Mouse (Mus musculus): ENCODE results near the gene Tmprss5.

Tmprss5 gene

DNA sequence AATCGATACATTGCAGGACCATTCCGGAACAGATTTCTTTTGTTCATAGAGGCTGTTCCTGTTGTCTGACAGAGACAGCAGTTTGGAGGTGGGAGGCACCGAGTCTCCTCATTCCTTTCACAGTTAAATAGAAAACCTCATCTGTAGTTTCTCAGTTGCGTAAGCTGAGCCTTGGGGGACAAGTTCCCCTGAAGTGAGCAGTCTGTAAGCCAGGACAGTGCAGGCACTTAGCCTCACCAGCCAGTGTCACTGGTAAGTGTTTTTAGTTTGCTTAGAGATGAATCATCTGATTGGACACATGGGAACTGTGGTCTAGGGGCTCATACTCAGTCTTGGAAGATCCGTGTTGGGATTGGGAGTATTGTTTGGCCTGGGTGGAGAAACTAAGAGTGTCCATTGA is at the start of gene Tmprss5:
Tmprss5 (plus strand) TSS at position 154 of the 400 bp plus-strand sequence.
- DNase-seq (ENCODE audit: extremely low read depth, low read depth, low spot score), result no peak

DNA sequence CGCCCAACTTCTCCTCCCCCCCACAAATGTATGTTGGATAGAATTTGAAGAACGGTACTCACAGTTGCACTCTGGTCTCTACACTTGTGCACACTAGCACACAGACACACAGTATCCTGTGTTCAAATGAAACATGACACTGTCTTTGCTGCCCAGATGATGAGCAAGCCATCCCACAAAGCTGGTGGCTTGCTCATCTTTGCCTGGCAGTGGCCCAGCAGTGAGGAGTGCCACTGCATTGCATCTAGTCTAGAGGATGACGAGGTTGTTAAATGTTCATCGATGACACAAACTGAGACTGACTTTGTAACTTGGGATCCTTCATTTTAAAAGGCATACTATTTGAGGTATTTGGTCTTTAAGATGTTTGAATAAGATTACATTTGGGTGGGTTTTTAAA is 46.3 kb upstream of the Tmprss5 start:
- no peak for DNase-seq (ENCODE audit: extremely low read depth, low read depth, low spot score)

DNA sequence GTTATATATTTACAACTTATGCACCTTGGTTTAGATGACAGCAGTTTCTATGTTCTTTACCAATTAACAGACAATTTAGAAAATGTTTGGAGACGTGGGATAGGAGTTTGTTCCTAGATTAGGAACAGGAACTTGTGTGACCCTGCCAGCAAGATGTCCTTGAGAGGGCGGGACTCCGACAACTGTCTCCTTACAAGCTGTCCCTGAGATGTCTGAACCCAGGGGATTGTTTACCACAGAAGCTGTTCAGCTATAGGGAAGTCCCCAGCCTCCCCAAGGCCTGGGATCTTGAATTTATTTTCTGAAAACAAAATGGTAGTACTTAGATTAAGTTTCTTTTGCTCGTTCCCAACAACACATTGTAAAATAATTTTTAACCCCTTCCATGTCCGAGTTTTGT is 30.2 kb upstream of the Tmprss5 start:
- DNase-seq (ENCODE audit: extremely low read depth, low read depth, low spot score), result no peak

DNA sequence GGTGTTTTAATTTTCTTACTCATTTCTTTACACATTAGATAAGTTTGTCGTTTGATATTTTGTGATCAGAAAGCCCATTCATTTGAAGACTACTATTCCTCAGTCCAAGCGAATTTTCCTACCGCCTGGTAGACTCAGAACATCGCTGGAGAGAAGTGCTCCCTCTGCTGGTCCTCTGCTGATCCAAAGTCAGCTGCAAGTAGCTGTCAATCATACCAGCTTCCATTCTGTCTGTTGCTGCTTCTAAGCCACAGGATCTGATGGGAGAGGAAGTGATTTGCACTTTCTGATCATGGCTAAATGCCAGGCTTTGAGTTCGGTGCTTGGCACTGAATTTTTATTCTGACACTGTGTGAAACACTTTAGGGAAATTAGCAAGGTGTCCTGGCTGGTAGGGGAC is 29.7 kb upstream of the Tmprss5 start:
- no peak for DNase-seq (ENCODE audit: extremely low read depth, low read depth, low spot score)

DNA sequence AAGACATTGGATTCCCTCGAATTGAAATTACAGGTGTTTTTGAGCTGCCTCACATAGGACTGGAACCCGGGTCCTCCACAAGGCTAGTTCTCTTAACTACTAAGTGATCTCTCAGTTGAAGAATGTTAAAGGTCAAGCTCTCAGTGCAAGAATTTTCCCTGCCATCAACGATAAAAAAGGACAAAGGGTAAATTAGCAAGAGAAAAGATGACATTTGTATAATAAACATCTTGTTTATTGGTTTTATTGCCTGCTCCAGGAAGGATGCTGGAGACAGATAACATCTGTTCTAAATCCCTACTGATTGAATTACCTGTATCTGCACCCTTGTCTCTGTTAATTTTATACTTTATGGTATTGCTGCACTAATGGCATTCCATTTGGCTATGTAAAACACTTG is 27.0 kb upstream of the Tmprss5 start:
- no peak for DNase-seq (ENCODE audit: extremely low read depth, low read depth, low spot score)

DNA sequence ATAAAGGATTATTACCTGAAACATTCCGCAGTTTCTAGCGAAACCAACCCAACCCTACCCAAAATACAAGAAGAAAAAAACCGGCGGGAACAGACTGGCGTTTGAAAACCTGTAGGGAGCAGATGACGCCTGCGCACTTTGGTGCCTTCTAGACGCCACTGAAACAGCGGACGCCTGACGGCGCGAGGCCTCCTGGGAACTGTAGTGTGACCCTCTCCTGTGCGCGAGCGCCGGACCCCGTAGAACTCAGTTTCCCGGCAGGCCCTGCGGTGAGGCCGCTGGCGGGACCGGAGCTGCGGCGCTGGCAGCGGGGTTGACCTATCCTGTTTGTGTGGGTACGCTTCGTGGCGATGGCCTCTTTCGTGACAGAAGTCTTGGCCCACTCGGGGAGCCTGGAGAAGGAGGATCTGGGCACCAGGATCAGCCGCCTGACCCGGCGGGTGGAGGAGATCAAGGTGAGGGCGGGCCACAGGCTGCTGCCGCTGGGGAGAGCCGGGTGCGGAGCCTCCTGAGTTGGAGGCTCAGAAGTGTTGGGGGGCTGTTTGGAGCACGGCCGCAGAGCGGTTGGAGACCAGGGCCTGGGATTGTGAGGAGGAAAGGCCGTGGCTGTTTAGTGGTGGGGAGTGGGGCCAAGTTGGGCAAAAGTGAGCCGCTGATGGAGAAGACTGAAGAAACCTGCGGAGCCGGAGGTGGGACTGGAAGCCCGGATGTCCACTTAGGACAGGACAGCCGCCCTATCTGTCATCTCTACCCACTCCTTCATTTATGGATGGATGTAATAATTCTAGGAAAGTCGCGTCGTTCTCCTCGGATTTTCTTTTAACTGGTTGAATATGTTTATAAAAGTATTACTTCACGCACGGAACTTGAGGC is 25.5 kb upstream of the Tmprss5 start, which contains the start of gene Zw10:
Zw10 (plus strand) TSS at position 281 of the 873 bp plus-strand sequence.
- peak; percentile 40 for DNase-seq (ENCODE audit: extremely low read depth, low read depth, low spot score)

DNA sequence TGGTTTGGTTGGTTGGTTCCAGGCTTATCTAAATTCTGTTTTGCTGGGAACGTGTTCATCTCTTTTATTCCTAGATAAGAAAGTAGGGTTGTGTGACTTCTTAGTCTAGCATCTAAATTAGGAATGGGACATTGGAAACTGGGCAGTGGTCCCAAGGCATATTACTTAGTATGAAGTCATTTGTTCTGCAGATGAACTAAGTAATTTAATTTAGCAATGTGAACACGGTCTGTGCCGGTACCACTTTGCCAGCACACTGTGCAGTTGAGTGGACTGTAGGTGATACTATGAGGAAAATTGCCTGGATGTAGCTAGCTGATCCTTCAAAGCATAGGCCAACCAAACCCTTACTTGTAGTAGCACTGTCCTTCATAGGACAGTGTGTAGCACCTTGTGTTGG is 4.2 kb upstream of the Tmprss5 start:
- no peak for DNase-seq (ENCODE audit: extremely low read depth, low read depth, low spot score)

DNA sequence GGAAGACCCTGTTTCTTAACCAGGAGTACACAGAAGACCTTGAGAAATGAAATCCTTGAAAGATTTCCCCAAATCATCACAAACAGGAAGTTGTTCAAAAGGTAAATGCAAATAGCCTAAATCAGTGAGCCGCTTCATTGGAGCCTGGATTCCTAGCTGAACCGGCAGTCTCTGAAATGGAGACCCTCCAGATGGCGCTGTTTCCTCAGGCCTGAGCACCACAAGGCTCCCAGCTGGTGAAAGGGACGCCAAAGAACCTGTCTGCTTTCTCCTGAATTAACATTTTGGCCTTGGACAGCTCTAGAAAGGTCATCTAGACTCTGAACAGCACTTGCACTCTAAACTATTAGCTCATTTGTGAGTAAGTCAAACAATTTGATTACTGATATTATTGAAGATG is 501 bp downstream of the Tmprss5 start:
- DNase-seq (ENCODE audit: extremely low read depth, low read depth, low spot score), result no peak

DNA sequence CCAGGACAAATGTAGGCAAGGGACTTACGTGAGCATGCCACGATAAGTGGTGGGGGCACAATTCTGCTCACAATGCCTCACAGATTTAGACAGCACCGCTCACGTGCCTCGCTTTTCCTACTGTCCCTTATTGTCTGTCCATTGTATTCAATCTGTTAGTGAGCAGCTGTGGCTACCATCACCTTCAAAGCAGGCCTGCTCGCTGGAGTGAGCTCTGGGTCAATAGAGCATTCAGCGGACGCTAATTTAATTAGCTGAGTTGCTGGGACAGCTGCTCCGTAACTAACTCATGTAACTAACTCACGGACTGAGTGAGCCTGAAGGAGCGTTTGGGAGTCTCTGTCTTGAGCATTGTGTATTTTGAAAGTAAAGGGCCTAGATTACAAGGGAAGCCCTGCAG is 6.3 kb downstream of the Tmprss5 start:
- no peak for DNase-seq (ENCODE audit: extremely low read depth, low read depth, low spot score)

DNA sequence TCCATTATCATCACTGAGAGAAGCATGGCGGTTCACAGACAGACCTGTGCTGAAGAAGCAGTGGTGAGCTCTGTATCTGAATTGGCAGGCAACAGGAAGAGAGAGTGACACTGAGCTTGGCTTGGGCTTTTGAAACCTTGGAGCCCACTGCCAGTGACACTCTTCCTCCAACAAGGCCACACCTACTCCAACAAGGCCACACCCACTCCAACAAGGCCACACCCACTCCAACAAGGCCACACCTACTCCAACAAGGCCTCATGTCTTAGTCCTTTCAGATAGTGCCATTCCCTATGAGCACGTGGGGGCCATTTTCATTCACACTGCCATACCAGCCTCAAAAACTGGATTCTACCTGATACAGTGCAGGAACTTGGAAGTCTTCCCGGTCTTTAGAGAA is 17.8 kb downstream of the Tmprss5 start:
- DNase-seq (ENCODE audit: extremely low read depth, low read depth, low spot score), result no peak

DNA sequence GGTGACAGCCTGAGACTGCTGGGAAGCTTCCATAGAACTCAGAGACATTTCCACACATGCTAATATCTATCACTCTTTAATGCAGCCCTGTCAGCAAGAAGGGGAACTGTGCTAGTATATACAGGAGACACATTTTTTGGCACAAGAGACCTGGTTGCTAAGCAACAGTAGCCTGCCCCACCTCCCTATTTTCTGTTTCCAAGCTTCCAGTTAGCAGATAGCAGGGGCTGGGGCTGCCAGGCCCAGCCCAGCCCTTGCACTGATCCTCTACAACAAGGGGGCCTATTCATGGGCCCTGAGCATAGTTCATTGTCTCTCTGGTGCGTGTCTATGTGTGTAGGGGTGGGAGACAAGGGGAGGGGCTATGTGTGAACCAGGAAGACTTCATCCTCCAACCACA is 21.3 kb downstream of the Tmprss5 start:
- no peak for DNase-seq (ENCODE audit: extremely low read depth, low read depth, low spot score)

DNA sequence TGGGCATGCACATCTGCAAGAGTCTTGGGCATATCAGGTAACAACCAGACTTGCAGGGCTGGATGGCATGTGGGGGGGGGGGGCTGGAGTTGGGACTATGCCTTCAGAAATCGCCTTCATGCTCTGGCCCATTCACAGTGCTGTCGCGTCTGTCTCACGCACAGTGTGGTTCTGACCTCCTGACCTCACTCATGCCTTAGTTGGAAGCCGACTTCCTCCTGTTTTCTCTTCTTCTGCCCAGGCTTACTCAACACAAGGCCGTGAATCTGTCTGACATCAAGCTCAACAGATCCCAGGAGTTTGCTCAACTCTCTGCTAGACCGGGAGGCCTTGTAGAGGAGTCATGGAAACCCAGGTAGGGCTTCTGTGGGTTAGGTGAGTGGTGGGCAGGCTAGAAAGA is 28.0 kb downstream of the Tmprss5 start:
- DNase-seq (ENCODE audit: extremely low read depth, low read depth, low spot score), result no peak

DNA sequence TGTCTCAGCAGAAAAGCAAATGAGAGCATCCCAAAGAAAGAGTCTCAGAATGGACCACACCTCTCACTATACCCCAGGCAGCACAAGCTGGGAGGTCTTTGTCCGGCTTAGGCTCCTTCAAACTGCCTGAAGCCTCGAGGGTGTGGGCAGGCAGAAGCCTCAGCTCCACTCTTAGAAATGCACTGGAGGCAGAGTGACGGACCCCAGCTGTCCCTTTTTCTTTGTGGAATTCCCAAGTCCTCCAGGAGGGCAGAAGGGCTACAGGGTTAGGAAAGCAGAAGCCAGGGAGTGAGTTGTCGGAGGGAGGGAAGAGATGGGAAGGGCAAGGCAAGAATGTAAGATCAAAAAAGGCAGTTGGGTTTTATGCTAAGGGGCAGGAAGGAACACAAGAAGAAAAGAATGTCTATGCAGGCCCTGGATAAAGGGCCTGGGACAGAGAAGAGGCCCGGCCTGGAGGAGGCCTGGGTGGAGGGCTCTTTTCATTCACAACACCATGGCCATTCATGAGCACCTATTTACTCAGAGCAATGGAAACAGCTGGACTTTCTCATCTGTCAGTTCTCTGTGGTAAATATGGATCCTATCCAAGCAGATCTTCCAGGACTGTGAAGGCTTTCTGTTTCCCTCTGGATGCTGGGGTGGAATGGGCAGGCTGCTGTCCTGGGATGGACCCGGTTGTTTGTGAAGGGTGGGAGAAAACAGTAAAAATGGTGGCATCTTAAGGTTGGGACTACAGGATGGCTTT is 29.6 kb downstream of the Tmprss5 start:
- no peak for DNase-seq (ENCODE audit: extremely low read depth, low read depth, low spot score)

DNA sequence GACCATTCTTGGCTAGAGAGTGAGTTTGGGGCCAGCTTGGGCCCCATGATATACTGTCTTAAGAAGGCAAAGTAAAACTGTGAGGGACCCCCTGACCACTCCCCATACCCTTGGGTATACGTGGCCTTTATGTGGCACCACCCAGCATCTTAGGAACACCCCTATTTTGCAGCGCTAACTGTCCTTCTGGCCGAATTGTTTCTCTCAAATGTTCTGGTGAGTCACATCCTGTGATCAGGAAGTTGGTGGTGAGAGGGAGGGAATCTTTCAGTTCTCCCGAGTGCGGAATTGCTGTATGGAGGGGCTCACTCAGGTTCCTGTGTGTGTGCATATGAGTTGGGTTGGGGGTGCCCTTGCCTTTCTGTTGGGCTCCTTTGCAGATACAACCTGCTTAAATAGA is 30.2 kb downstream of the Tmprss5 start:
- DNase-seq (ENCODE audit: extremely low read depth, low read depth, low spot score), result no peak

DNA sequence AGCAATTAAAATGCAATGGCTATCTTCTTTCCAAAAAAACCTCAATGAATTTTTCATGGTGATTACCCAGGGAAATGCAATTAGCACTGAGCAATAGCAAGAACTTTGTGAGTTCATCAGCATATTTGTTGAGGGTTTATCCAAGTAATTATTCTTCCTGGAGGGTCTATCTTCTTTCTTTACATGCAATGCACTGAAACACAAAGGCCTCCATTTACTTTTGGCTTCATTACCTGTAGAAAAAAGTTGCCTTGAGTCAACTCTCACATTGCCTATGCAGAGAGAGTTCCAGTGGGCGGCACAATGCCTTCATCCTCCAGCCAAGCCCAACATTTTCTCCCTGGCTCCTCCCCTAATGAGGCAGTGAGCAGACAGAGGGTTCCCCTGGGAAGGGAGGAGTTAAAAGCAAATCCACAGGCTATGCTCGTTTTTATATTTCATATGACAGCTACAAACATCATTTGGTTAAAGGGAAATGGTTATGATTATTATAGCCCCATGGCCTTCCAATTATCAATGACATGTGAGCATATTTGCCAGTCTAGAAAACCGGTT is 37.3 kb downstream of the Tmprss5 start:
- no peak for DNase-seq (ENCODE audit: extremely low read depth, low read depth, low spot score)

DNA sequence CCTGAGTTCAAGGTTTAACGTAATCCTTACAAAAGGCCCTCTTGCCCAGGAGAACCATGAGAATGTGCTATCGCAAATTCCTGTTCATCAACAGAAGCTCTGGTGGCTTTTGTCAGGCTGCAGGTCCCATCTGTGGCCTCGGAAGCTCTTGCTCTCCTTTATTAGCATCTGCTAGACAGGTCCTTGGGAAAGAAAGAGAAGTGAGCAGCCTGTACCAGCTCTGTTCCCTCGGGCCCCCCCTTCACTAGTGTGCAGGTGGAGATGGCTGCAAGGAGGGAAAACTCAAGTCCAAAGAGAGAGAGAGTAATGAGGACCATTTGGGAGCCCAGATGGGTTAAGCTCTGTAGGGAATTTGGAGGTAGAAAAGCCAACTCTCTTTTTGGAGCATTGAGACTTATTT is 38.7 kb downstream of the Tmprss5 start:
- DNase-seq (ENCODE audit: extremely low read depth, low read depth, low spot score), result no peak

DNA sequence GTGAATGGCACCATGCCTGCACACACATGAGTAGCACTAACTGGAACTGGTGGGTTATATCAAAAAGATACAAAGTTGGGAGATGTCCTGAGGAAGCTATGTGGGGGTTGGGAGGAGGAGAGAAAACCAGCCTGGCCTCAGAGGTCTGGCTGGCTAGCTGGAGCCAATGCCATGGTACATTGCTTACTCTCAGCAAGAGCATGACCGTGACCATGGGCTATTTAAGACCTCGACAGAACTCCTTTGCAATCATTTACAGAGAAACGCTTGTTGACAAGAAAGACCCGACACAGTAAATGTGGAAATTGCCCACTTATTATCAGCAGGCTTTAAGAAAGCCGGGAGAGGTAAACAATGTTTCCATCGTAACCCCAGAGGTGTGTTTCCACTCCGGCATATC is 44.6 kb downstream of the Tmprss5 start:
- no peak for DNase-seq (ENCODE audit: extremely low read depth, low read depth, low spot score)

DNA sequence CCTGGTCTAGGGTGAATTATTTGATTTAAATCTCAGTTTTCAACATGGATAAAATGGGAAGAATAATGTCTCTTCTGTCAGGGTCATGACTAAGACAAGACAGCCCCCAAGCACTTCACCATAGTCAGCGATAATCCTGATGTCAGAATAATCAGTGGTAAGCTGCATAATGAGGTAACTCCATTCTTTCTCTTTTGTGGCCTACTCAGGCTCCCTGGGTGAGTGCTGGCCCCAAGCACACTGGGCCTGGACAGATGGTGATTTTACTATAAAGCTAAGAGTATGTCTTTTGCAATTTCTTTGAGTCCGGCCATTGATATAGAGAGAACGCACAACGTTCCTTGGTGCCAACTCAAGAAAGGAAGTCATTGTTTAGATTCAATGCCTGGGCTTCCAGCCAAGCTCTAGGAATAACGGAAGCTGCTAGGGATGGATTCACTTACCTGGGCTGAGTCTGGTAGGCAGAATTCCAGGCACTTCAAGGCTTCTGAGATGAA is 49.5 kb downstream of the Tmprss5 start:
- DNase-seq (ENCODE audit: extremely low read depth, low read depth, low spot score), result no peak

DNA sequence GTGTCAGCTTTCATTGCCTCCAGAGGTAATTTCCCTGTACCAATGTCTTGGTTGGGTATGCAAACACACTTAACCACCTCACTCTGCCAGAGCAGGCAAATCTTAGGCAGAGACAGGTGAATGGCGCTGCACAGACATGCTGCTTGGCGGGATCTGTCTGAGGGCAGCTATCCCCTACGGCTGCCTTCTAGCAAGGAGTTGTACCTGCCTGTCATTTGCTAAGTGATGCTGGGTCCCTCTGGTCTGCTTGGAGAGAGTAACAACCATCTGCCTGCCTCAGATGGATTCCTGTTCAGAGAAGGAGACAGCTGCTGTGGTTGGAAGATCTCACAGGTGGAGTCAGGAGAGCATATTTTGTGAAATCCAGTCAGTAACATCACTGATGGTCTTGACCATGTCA is 62.8 kb downstream of the Tmprss5 start:
- no peak for DNase-seq (ENCODE audit: extremely low read depth, low read depth, low spot score)

DNA sequence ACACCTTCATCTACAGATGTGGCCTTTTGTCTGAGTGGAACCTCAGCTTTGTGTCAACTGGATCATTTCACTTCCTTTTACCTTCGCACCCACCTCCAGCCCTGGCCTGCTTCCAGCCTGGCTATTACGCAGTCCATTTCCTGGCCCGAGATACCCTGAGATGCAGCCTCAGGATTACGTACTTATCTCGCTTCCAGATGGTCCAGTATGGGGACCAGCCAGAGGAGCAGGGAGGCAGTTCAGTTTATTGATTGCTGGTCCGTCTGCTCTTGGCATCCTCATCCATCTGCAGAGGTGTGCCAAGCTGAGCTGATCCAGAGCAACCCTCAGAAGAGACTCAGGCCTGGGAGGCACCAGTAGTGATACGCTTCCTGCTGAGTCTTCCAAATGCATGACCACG is 64.7 kb downstream of the Tmprss5 start:
- no peak for DNase-seq (ENCODE audit: extremely low read depth, low read depth, low spot score)

DNA sequence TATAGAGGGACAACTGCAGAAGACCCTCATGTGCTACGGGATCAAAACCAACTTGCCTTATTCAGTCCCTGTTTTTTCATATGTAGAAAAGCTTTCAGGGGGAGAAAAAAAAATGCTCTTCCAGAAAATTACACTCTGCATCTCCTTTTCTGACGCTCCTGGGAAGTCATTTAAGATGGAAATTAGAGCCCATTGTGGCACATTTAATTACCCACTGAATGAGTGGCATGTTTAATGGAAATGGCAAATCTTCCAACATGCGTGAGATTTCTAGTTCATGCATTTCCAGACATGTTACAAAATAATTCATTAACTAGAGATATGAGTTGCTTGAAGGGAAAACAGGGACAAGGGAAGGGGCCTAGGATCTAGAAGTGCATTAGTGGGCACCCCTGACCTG is 66.0 kb downstream of the Tmprss5 start:
- DNase-seq (ENCODE audit: extremely low read depth, low read depth, low spot score), result no peak

Measured in fat pad, adult 2 months (tissue).